ENCODE assay signal across 8 mouse cellular contexts in genomic region chr19:34474991-34475971, GRCm38 (mm10). TPM values are rescaled to one million over a fixed set of nuclear protein-coding genes. Genes with fewer than 3 reads are reported as not detected.
DNase-seq lines count a peak whose midpoint lies in the region; ATAC-seq and TF ChIP-seq lines count a peak whose summit lies in the region.

Gene Ch25h (minus strand): TSS chr19:34475164.

- peaks cover 17% of the 10 kb centered on the region for H3K4me1 ChIP-seq in hindbrain, embryonic 15.5 days (replicated peaks)
- peaks cover 19% of the 10 kb centered on the region for H3K4me1 ChIP-seq in limb, embryonic 13.5 days
- peaks cover 7% of the 10 kb centered on the region; the same call in 1 of the 2 replicates for H3K4me1 ChIP-seq in midbrain, embryonic 11.5 days (ENCODE audit: control insufficient read depth, insufficient read depth, low read length)

- TF ChIP-seq POLR2A in brain, embryonic 14.5 days (IDR thresholded peaks at IDR 0.05; ENCODE audit: borderline replicate concordance, extremely low read depth, insufficient read depth, insufficient read length, poor library complexity, severe bottlenecking), result no peak

- peak within 1 kb of the TSS; percentile 34 for H3K9ac ChIP-seq in hindbrain, embryonic 15.5 days
- peak within 1 kb of the TSS; percentile 59 for H3K9ac ChIP-seq in limb, embryonic 13.5 days
- H3K9ac ChIP-seq in midbrain, embryonic 11.5 days (ENCODE audit: low read length), result peak within 1 kb of the TSS; percentile 56

- peak within 1 kb of the TSS; percentile 86 for H3K4me2 ChIP-seq in hindbrain, embryonic 15.5 days
- peak within 1 kb of the TSS; percentile 93 for H3K4me2 ChIP-seq in limb, embryonic 13.5 days (replicated peaks)
- H3K4me2 ChIP-seq in midbrain, embryonic 11.5 days, result peak within 1 kb of the TSS; percentile 88

- peak within 1 kb of the TSS; percentile 79 for H3K4me3 ChIP-seq in gastrocnemius, adult 2 months
- H3K4me3 ChIP-seq in hindbrain, embryonic 15.5 days, result peak within 1 kb of the TSS; percentile 52
- H3K4me3 ChIP-seq in limb, embryonic 13.5 days, result peak within 1 kb of the TSS; percentile 57
- peak within 1 kb of the TSS; percentile 47 for H3K4me3 ChIP-seq in midbrain, embryonic 11.5 days (ENCODE audit: low read depth, low read length)

- H3K36me3 ChIP-seq in hindbrain, embryonic 15.5 days, result no peaks in the 10 kb centered on the region
- no peaks in the 10 kb centered on the region for H3K36me3 ChIP-seq in limb, embryonic 13.5 days
- H3K36me3 ChIP-seq in midbrain, embryonic 11.5 days (ENCODE audit: control insufficient read depth, insufficient read depth, low read length), result no peaks in the 10 kb centered on the region

- H3K9me3 ChIP-seq in hindbrain, embryonic 15.5 days, result no peaks in the 10 kb centered on the region
- no peaks in the 10 kb centered on the region for H3K9me3 ChIP-seq in limb, embryonic 13.5 days
- H3K9me3 ChIP-seq in midbrain, embryonic 11.5 days (ENCODE audit: control insufficient read depth, low read length), result no peaks in the 10 kb centered on the region

- TF ChIP-seq CTCF in brain, embryonic 14.5 days (IDR thresholded peaks at IDR 0.05; ENCODE audit: borderline replicate concordance, extremely low read depth, insufficient read depth, insufficient read length), result no peak
- TF ChIP-seq CTCF in gastrocnemius, adult 2 months (IDR thresholded peaks at IDR 0.05), result no peak

- peaks cover 24% of the 10 kb centered on the region for H3K27me3 ChIP-seq in hindbrain, embryonic 15.5 days
- peaks cover 62% of the 10 kb centered on the region for H3K27me3 ChIP-seq in limb, embryonic 13.5 days
- H3K27me3 ChIP-seq in midbrain, embryonic 11.5 days (ENCODE audit: control insufficient read depth, insufficient read depth, low read length), result peaks cover 15% of the 10 kb centered on the region

- H3K27ac ChIP-seq in gastrocnemius, adult 2 months, result peak within 1 kb of the TSS; percentile 65
- no peak within 1 kb of the TSS for H3K27ac ChIP-seq in hindbrain, embryonic 15.5 days (replicated peaks)
- H3K27ac ChIP-seq in limb, embryonic 13.5 days, result 0 out of 2 replicates have a peak within 1 kb of the TSS, but pooled peaks have one; percentile 10
- H3K27ac ChIP-seq in midbrain, embryonic 11.5 days (ENCODE audit: low read depth, low read length), result no peak within 1 kb of the TSS

- ATAC-seq in hindbrain, embryonic 15.5 days (ENCODE audit: low FRiP score, low read depth), result peak; percentile 88
- peak; percentile 88 for ATAC-seq in limb, embryonic 13.5 days (ENCODE audit: low FRiP score, low read depth)
- peak; percentile 88 for ATAC-seq in midbrain, embryonic 11.5 days (ENCODE audit: low FRiP score)

- intact Hi-C loops in gastrocnemius, adult 2 months (cut with DNase I), result no loop called here

- WGBS in hindbrain, embryonic 15.5 days, result 2% methylated on average over 35 of the region's 35 CpGs
- under 1% methylated on average over 35 of the region's 35 CpGs for WGBS in limb, embryonic 13.5 days
- 2% methylated on average over 35 of the region's 35 CpGs for WGBS in midbrain, embryonic 11.5 days

- DNase-seq in adrenal gland, adult 18-20 months (ENCODE audit: low spot score in 2 of 2), result peak; percentile 37 to 45
- no peak for DNase-seq in adrenal gland, postnatal 4 days (ENCODE audit: low spot score in 2 of 2)
- peak; percentile 82 for DNase-seq in brain, embryonic 14.5 days (ENCODE audit: low read depth)
- DNase-seq in gastrocnemius, adult 2 months, result peak; percentile 51
- peak; percentile 96 for DNase-seq in midbrain, embryonic 11.5 days (ENCODE audit: low spot score, missing footprints)
- peak; percentile 29 for DNase-seq in skeletal muscle tissue, adult 2 months (ENCODE audit: low read depth, low spot score)

RNA-seq across cellular contexts. Expression of gene Ch25h, which starts in this region (rescaled TPM):
- 1 to 10 TPM in 1 of 2 experiments, under 1 TPM in 1; 0.60 to 1.7 TPM for total RNA-seq in adrenal gland, adult 18-20 months (2021)
- not detected for total RNA-seq in adrenal gland, postnatal 4 days (2021)
- 3.5 and 3.6 TPM in 2 replicates for polyA plus RNA-seq in brain, embryonic 14.5 days (2012; rRNA removed)
- not detected for total RNA-seq in gastrocnemius, adult 2 months (2021)
- 0.51 and 0.56 TPM in 2 replicates for polyA plus RNA-seq in hindbrain, embryonic 15.5 days (2015; fragmentation: Nextera tagmentation; extraction: Ambion mirVana)
- polyA plus RNA-seq in limb, embryonic 13.5 days (2015; fragmentation: Nextera tagmentation; extraction: Ambion mirVana), result 16.4 and 17.5 TPM in 2 replicates
- 0.61 and 0.66 TPM in 2 replicates for polyA plus RNA-seq in midbrain, embryonic 11.5 days (2014; fragmentation: Nextera tagmentation; extraction: Ambion mirVana)

Comparison
In these comparisons a context has a peak if more than half of its experiments do, and no peak if none do; other contexts are left out.
1. DNase-seq: peak in adrenal gland, adult 18-20 months (2 of 2), brain, embryonic 14.5 days (single experiment) and skeletal muscle tissue, adult 2 months (single experiment); none in adrenal gland, postnatal 4 days (0 of 2).
2. Peak in DNase-seq, H3K4me3 ChIP-seq and H3K27ac ChIP-seq in gastrocnemius, adult 2 months; RNA of the gene not detected or under 1 TPM.
3. Peak in ATAC-seq, H3K4me3 ChIP-seq, H3K9ac ChIP-seq and H3K4me2 ChIP-seq in hindbrain, embryonic 15.5 days; RNA of the gene not detected or under 1 TPM.
4. Peak in DNase-seq, ATAC-seq, H3K4me3 ChIP-seq, H3K9ac ChIP-seq and H3K4me2 ChIP-seq in midbrain, embryonic 11.5 days; RNA of the gene not detected or under 1 TPM.
5. Peak in every context shown above with its lines, with median percentiles within 50 percentile points of each other: H3K4me3 ChIP-seq, ATAC-seq, H3K4me2 ChIP-seq and H3K9ac ChIP-seq.